Mouse (Mus musculus): ENCODE data around the gene Acin1.

GRCm38 (mm10) chr14:54607226-54607625 is 79.5 kb downstream of the Acin1 start:
- no peak for TF ChIP-seq POLR2A (IDR thresholded peaks at IDR 0.05; ENCODE audit: low read depth, low read length)
- TF ChIP-seq CTCF (conservative IDR thresholded peaks at IDR 0.05 in 1 of 2, IDR thresholded peaks at IDR 0.05 in 1 of 2; ENCODE audit: low read depth in 2 of 2, low read length in 2 of 2) = no peak
- TF ChIP-seq ETS1 (conservative IDR thresholded peaks at IDR 0.05; ENCODE audit: low read depth, low read length) = no peak
- TF ChIP-seq MAFK (IDR thresholded peaks at IDR 0.05; ENCODE audit: insufficient replicate concordance, low read length) = no peak
- no peak for TF ChIP-seq MAX (IDR thresholded peaks at IDR 0.05; ENCODE audit: low read length)
- TF ChIP-seq IRF4 (IDR thresholded peaks at IDR 0.05; ENCODE audit: low read depth, low read length) = no peak

Measured in CH12.LX (cell line).